Mouse (Mus musculus): ENCODE results near the gene Hic2. TPM values are rescaled to one million over a fixed set of nuclear protein-coding genes. Genes with fewer than 3 reads are reported as not detected.

Hic2 gene
- polyA plus RNA-seq, 1 experiment from 2014 or later = 2.1 TPM

DNA sequence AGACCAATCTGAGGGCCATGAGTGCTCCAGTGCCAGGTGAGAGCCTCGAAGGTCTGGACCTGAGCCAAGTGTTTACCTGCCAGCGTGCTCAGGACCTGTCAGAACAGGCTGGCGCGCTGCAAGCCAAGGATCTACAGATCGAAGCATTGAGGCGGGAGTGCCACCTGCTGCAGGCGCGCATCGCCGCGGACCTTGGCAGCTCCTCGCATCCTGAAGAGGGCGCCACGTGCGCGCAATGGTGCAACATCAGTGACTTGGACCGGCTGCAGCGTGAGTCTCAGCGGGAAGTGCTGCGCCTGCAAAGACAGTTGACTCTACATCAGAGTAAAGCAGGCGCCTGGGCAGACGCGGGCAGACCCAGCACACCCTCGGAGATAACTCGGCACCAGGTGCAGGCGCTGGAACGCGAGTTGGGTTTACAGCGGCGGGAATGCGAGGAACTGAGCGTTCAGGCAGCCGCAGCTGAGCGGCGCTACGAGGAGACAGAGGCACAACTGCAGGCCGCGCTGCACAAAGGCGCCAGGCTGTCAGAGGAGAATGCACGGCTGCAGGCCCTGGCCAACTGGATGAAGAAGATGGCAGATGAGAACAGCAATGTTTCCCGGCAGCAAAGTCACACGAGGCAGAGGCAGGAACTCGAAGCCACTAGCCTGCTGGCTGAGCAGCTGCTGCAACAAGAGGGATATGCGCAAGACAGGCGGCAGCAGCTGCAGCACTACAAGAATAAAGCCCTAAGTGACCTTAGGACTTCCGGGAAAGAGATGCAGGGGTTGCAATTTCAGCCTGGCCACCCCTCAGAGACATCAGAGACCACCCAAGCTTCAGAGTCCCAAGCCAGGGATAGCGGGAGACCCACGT is 23.2 kb upstream of the Hic2 start:
- no peaks in the 10 kb centered on the region for H3K36me3 ChIP-seq (ENCODE audit: control insufficient read depth, insufficient read depth, low read length)
- H3K9me3 ChIP-seq (ENCODE audit: control insufficient read depth, low read length) = no peaks in the 10 kb centered on the region
- H3K27ac ChIP-seq (replicated peaks) = no peak overlapping the region
- 9% methylated on average over 48 of the region's 48 CpGs for WGBS
- H3K27me3 ChIP-seq (ENCODE audit: control insufficient read depth, insufficient read depth, low read length) = no peaks in the 10 kb centered on the region
- peaks cover 5% of the 10 kb centered on the region; the same call in 1 of the 2 replicates for H3K4me1 ChIP-seq (replicated peaks; ENCODE audit: control insufficient read depth, insufficient read depth)
- peak overlapping the region; percentile 47; the same call in 1 of the 2 replicates for H3K9ac ChIP-seq (ENCODE audit: low read length)
- H3K4me3 ChIP-seq (ENCODE audit: low read depth, low read length) = peak overlapping the region; percentile 57
- peak overlapping the region; percentile 100 for H3K4me2 ChIP-seq (replicated peaks; ENCODE audit: low read depth)
- peak; percentile 94 for DNase-seq (ENCODE audit: low spot score)
- TF ChIP-seq CTCF (IDR thresholded peaks at IDR 0.05; ENCODE audit: low read depth) = peak; percentile 96
- no peak for TF ChIP-seq EP300 (optimal IDR thresholded peaks at IDR 0.05)
- ATAC-seq (ENCODE audit: low FRiP score, low TSS enrichment) = peak; percentile 89

DNA sequence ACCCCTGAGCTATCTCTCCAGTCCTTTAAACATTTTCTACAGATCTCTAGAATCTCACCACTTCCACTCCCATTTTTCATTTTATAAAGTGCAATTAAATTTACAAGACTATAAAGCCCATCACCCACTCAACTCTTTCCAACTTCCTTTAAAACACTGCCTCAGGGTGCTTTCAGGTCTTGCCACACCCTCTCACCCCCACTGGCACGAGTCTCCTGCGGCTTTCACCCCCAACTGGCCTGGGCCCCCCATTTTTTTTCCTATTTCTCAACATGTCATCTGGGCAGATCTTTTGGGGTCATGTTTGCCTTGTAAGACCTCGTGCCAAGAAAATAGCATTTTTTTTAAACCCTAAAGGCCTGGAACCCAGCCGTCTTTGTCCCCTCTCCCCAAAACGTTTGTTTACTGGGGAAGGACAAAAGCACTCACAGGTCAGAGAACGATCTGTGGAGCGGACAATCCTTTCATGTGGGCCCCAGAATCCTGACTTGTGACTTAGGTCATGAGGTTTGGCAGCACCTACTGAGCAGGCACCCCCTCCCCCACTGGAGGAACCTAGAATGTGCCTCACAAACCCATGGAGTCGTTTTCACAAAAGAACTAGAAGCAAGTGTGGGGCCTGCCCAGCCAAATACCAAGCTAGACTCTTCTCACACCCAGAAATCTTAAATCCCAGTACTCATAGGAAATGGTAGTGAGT is 16.3 kb upstream of the Hic2 start:
- no peak overlapping the region for H3K4me3 ChIP-seq (ENCODE audit: low read depth, low read length)
- no peak overlapping the region for H3K27ac ChIP-seq (replicated peaks)
- H3K9me3 ChIP-seq (ENCODE audit: control insufficient read depth, low read length) = no peaks in the 10 kb centered on the region
- H3K9ac ChIP-seq (ENCODE audit: low read length) = no peak overlapping the region
- DNase-seq (ENCODE audit: low spot score) (no peak), ATAC-seq (ENCODE audit: low FRiP score, low TSS enrichment) (no peak)
- H3K27me3 ChIP-seq (ENCODE audit: control insufficient read depth, insufficient read depth, low read length) = no peaks in the 10 kb centered on the region
- WGBS = 31% methylated on average over 8 of the region's 8 CpGs
- TF ChIP-seq EP300 (optimal IDR thresholded peaks at IDR 0.05) (no peak), CTCF (IDR thresholded peaks at IDR 0.05; ENCODE audit: low read depth) (no peak)
- no peaks in the 10 kb centered on the region for H3K36me3 ChIP-seq (ENCODE audit: control insufficient read depth, insufficient read depth, low read length)
- H3K4me2 ChIP-seq (replicated peaks; ENCODE audit: low read depth) = no peak overlapping the region
- no peaks in the 10 kb centered on the region for H3K4me1 ChIP-seq (replicated peaks; ENCODE audit: control insufficient read depth, insufficient read depth)

DNA sequence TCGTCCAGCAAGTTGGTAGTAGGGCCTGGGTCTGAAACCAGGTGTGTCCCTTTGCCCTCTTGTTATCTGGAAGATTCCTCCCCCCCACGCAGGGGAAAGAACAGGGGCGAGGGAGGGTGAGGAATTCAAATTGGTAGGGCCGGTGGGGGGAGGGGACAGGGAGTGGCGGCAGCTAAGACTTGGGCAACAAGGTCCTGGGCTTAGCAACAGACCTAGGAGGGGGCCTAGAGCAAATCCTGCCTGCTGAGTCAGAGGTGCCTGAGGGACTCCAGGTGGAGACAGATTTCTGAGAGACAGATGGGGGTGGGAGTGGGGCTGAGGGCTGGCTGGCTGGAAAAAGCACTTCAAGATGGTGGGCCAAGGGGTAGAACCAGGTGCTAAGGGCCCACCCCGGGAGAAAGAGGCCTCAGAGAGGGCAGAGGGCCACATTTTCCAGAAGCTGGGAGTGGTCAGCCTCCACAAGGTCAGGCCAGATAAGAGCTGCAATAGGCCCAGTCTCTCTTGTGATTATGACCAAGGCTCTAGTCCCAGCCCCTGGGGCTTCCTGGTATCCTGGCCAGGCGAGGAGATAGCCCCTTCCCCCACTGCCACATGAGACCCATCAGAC is 13.1 kb upstream of the Hic2 start:
- Histone ChIP-seq H3K4me1 (replicated peaks; ENCODE audit: control insufficient read depth, insufficient read depth) (no peaks in the 10 kb centered on the region), H3K27me3 (ENCODE audit: control insufficient read depth, insufficient read depth, low read length) (no peaks in the 10 kb centered on the region), H3K36me3 (ENCODE audit: control insufficient read depth, insufficient read depth, low read length) (no peaks in the 10 kb centered on the region), H3K9me3 (ENCODE audit: control insufficient read depth, low read length) (no peaks in the 10 kb centered on the region), H3K4me2 (replicated peaks; ENCODE audit: low read depth) (no peak overlapping the region), H3K4me3 (ENCODE audit: low read depth, low read length) (no peak overlapping the region), H3K9ac (ENCODE audit: low read length) (no peak overlapping the region), H3K27ac (replicated peaks) (peak overlapping the region; percentile 0; the same call in 1 of the 2 replicates)
- ATAC-seq (ENCODE audit: low FRiP score, low TSS enrichment) (peak; percentile 10; the same call in 1 of the 2 replicates), DNase-seq (ENCODE audit: low spot score) (peak; percentile 61)
- WGBS = 26% methylated on average over 7 of the region's 7 CpGs
- TF ChIP-seq CTCF (IDR thresholded peaks at IDR 0.05; ENCODE audit: low read depth) = no peak
- TF ChIP-seq EP300 (optimal IDR thresholded peaks at IDR 0.05) = no peak

DNA sequence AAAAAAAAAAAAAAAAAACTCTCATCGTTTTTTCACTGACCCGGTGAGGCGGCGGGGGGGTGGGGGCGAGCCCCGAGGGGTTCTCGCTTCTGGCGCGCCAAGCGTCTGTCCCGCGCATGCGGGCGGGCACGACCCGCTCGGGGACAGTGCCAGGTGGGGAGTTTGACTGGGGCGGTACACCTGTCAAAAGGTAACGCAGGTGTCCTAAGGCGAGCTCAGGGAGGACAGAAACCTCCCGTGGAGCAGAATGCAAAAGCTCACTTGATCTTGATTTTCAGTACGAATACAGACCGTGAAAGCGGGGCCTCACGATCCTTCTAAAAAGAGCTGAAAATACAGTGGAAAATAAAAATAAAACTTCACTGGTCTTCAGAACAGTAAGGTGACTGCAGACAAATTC is 11.2 kb upstream of the Hic2 start:
- WGBS = 38% methylated on average over 25 of the region's 25 CpGs
- TF ChIP-seq EP300 (optimal IDR thresholded peaks at IDR 0.05) (no peak), CTCF (IDR thresholded peaks at IDR 0.05; ENCODE audit: low read depth) (no peak)
- H3K4me2 ChIP-seq (replicated peaks; ENCODE audit: low read depth) = no peak overlapping the region
- DNase-seq (ENCODE audit: low spot score) (peak; percentile 89), ATAC-seq (ENCODE audit: low FRiP score, low TSS enrichment) (peak; percentile 100)
- H3K9ac ChIP-seq (ENCODE audit: low read length) = no peak overlapping the region
- no peaks in the 10 kb centered on the region for H3K36me3 ChIP-seq (ENCODE audit: control insufficient read depth, insufficient read depth, low read length)
- H3K9me3 ChIP-seq (ENCODE audit: control insufficient read depth, low read length) = no peaks in the 10 kb centered on the region
- H3K4me1 ChIP-seq (replicated peaks; ENCODE audit: control insufficient read depth, insufficient read depth) = no peaks in the 10 kb centered on the region
- no peaks in the 10 kb centered on the region for H3K27me3 ChIP-seq (ENCODE audit: control insufficient read depth, insufficient read depth, low read length)
- no peak overlapping the region for H3K27ac ChIP-seq (replicated peaks)
- H3K4me3 ChIP-seq (ENCODE audit: low read depth, low read length) = no peak overlapping the region

DNA sequence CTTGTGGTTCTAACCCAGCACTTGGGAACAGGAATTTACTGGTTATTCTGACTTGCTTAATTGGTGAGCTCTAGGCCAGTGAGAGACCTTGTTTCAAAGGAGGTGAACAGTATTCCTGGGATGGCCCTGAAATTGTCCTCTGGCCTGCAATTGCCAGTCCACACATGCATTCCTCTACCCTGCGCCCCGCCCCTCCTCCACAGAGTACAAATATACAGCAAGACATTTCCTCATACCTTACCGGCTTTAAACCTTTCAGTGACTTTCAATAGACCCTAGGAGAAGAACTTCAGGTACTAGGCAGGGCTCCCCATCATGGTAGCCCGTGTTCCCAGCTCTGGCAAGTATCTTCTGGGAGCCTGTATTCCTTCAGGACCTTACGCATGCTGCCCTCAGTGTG is 7.8 kb upstream of the Hic2 start:
- peak; percentile 11; the same call in 1 of the 2 replicates for ATAC-seq (ENCODE audit: low FRiP score, low TSS enrichment)
- WGBS = 75% methylated on average over 5 of the region's 5 CpGs

More for the DNA sequence above, 7.8 kb upstream of the Hic2 start:
- no peak for TF ChIP-seq CTCF (IDR thresholded peaks at IDR 0.05; ENCODE audit: low read depth)
- TF ChIP-seq EP300 (optimal IDR thresholded peaks at IDR 0.05) = no peak
- H3K9ac ChIP-seq (ENCODE audit: low read length) = no peak overlapping the region
- peak; percentile 73 for DNase-seq (ENCODE audit: low spot score)
- H3K4me1 ChIP-seq (replicated peaks; ENCODE audit: control insufficient read depth, insufficient read depth) = no peaks in the 10 kb centered on the region
- no peak overlapping the region for H3K4me2 ChIP-seq (replicated peaks; ENCODE audit: low read depth)
- no peaks in the 10 kb centered on the region for H3K36me3 ChIP-seq (ENCODE audit: control insufficient read depth, insufficient read depth, low read length)
- 0 out of 2 replicates have a peak overlapping the region, but pooled peaks have one; percentile 18 for H3K27ac ChIP-seq (replicated peaks)
- no peak overlapping the region for H3K4me3 ChIP-seq (ENCODE audit: low read depth, low read length)
- H3K9me3 ChIP-seq (ENCODE audit: control insufficient read depth, low read length) = no peaks in the 10 kb centered on the region
- H3K27me3 ChIP-seq (ENCODE audit: control insufficient read depth, insufficient read depth, low read length) = no peaks in the 10 kb centered on the region
